Mouse (Mus musculus) hindbrain, embryonic 11.5 days (tissue): ENCODE measurements around the gene Mymk. TPM values are rescaled to one million over a fixed set of nuclear protein-coding genes. Genes with fewer than 3 reads are reported as not detected.

ENCODE experiments used
- ATAC-seq: fragments of 200-750 bp; cut with Nextera tagmentation; 2 replicates; pipeline ENCODE4 v1.8.0; 2017; ENCODE audit warnings: mild to moderate bottlenecking, moderate TSS enrichment, moderate library complexity; ENCODE audit not compliant: low FRiP score
- DNase-seq: peaks from one replicate; pipeline ENCODE4 v3.0.0-alpha.2; 2015; ENCODE audit warnings: low spot score
- H3K27ac ChIP-seq: fragments of 300-500 bp; sonication (generic); 2 replicates; pipeline ENCODE4 v1.5.1; 2014; ENCODE audit warnings: mild to moderate bottlenecking, low read depth, low read length
- H3K27me3 ChIP-seq: fragments of 300-500 bp; sonication (generic); 2 replicates; pipeline ENCODE4 v1.6.1; 2014; ENCODE audit warnings: mild to moderate bottlenecking, low read length, moderate library complexity, mixed read lengths; ENCODE audit not compliant: control insufficient read depth, insufficient read depth
- H3K36me3 ChIP-seq: fragments of 300-500 bp; sonication (generic); 2 replicates; pipeline ENCODE4 v1.6.1; 2014; ENCODE audit warnings: mild to moderate bottlenecking, low read length, moderate library complexity, mixed read lengths; ENCODE audit not compliant: control insufficient read depth, insufficient read depth
- H3K4me1 ChIP-seq: fragments of 300-500 bp; sonication (generic); replicated peaks from 2 replicates; pipeline ENCODE4 v1.6.1; 2014; ENCODE audit warnings: low read length, mixed read lengths; ENCODE audit not compliant: control insufficient read depth, insufficient read depth
- H3K4me2 ChIP-seq: fragments of 300-500 bp; sonication (generic); replicated peaks from 2 replicates; pipeline ENCODE4 v1.6.1; 2014; ENCODE audit warnings: mild to moderate bottlenecking, low read depth, low read length
- H3K4me3 ChIP-seq: fragments of 300-500 bp; sonication (generic); 2 replicates; pipeline ENCODE4 v1.5.1; 2014; ENCODE audit warnings: low read depth, low read length
- H3K9ac ChIP-seq: fragments of 300-500 bp; sonication (generic); 2 replicates; pipeline ENCODE4 v1.6.1; 2014; ENCODE audit warnings: low read depth, low read length
- H3K9me3 ChIP-seq: fragments of 300-500 bp; sonication (generic); 2 replicates; pipeline ENCODE4 v1.6.1; 2016; ENCODE audit warnings: low read length; ENCODE audit not compliant: control insufficient read depth
- WGBS: fragments of 180-500 bp; shearing (Covaris S2); extraction: QIAGEN DNeasy Blood & Tissue Kit; methylation state at CpG from one replicate; pipeline ENCODE4 v1.1.7; 2014; 5-methylcytosine and 5-hydroxymethylcytosine counted together
- polyA plus RNA-seq: library from polyadenylated mRNA; unstranded; fragments of >200 nt; fragmentation: Nextera tagmentation; extraction: Ambion mirVana; gene quantifications from 2 replicates; pipeline ENCODE4 v1.2.1, GENCODE M21; 2014

Gene Mymk
- polyA plus RNA-seq, 1 experiment from 2014 or later = 1.9 TPM

DNA sequence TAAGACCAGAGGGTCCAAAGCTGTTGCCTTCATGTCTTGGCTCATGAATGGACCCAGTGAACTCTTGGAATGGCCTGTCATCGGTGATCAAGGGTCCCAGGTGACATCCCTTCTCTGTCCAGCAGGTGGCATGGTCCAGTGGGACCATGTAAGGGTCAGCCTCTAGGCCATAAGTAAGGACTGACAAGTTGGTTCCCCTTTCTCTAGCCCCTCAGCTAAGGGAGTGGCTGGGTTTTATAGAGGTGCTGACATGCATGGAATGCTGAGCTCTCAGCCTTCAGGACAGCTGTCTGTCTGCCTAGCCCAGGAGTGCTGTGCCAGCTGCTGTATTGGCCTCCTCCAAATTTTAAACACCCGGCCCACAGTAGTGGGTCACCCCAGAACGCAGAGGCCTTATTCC, 3.5 kb upstream of the Mymk start:
- H3K4me1 ChIP-seq = peaks cover 6% of the 10 kb centered on the region; the same call in 1 of the 2 replicates
- ATAC-seq = no peak
- H3K27me3 ChIP-seq = no peaks in the 10 kb centered on the region

GRCm38 (mm10) chr2:27074804-27075203, 2.8 kb upstream of the Mymk start:
- H3K4me2 ChIP-seq = no peak overlapping the region
- ATAC-seq (no peak), DNase-seq (no peak)
- peaks cover 6% of the 10 kb centered on the region for H3K4me1 ChIP-seq
- no peaks in the 10 kb centered on the region for H3K27me3 ChIP-seq
- H3K9ac ChIP-seq = no peak overlapping the region
- H3K27ac ChIP-seq = no peak overlapping the region
- WGBS = 82% methylated on average over 4 of the region's 4 CpGs
- H3K9me3 ChIP-seq = no peaks in the 10 kb centered on the region
- H3K36me3 ChIP-seq = no peaks in the 10 kb centered on the region
- H3K4me3 ChIP-seq = no peak overlapping the region

More for the DNA sequence above, 3.5 kb upstream of the Mymk start:
- Histone ChIP-seq H3K9me3 (no peaks in the 10 kb centered on the region), H3K9ac (no peak overlapping the region), H3K4me2 (no peak overlapping the region), H3K36me3 (no peaks in the 10 kb centered on the region), H3K27ac (no peak overlapping the region), H3K4me3 (no peak overlapping the region)
- peak; percentile 56 for DNase-seq
- 68% methylated on average over 3 of the region's 3 CpGs for WGBS

DNA sequence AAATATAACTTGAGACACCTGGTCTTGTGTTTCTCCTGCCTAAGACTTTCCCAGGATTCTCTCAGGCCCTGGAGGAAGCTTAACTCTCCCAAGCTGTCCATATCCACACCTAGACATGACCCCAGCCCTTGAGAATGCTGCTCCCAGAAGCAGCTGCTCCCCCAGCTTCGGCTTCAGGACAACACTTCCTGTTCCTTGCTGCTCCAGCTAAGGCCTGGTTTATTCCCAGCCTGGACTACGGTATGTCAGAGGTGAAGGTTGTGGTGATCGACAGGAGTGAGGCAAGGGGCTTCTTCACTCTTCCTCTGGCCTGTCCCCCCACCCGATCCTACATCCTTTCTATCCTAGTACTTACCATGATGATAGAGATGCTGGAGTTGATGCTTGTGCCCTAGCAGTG, 1.4 kb upstream of the Mymk start:
- no peak overlapping the region for H3K27ac ChIP-seq
- WGBS = 81% methylated on average over 4 of the region's 4 CpGs
- H3K27me3 ChIP-seq = no peaks in the 10 kb centered on the region
- H3K4me3 ChIP-seq = no peak overlapping the region
- H3K9me3 ChIP-seq = no peaks in the 10 kb centered on the region
- H3K36me3 ChIP-seq = no peaks in the 10 kb centered on the region
- no peak overlapping the region for H3K4me2 ChIP-seq
- no peak for ATAC-seq
- H3K4me1 ChIP-seq = peaks cover 3% of the 10 kb centered on the region; the same call in 1 of the 2 replicates
- no peak for DNase-seq
- H3K9ac ChIP-seq = no peak overlapping the region

DNA sequence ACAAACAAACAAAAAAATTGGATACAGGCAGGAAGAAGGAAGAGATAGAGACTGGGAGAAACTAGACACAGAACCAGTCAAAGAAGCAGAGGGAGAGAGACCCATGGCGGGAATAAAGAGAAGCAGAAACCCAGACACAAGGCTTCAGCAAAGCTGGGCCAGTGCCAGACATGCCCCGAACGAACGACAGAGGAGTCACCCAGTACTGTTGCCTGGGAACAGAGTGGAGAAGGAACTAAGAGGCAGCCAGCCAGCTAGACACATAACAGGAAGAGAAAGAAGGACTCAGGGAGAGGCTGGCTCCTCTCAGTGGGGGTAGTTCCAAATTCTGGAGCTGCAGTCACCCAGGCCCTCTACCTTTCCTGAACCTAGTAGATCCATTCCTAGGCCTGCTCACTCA, 842 bp downstream of the Mymk start:
- Histone ChIP-seq H3K36me3 (no peaks in the 10 kb centered on the region), H3K9ac (no peak overlapping the region), H3K4me3 (no peak overlapping the region), H3K27me3 (no peaks in the 10 kb centered on the region), H3K4me2 (no peak overlapping the region), H3K27ac (no peak overlapping the region), H3K4me1 (peaks cover 3% of the 10 kb centered on the region; the same call in 1 of the 2 replicates), H3K9me3 (no peaks in the 10 kb centered on the region)
- WGBS = 54% methylated on average over 4 of the region's 4 CpGs
- ATAC-seq (no peak), DNase-seq (no peak)

DNA sequence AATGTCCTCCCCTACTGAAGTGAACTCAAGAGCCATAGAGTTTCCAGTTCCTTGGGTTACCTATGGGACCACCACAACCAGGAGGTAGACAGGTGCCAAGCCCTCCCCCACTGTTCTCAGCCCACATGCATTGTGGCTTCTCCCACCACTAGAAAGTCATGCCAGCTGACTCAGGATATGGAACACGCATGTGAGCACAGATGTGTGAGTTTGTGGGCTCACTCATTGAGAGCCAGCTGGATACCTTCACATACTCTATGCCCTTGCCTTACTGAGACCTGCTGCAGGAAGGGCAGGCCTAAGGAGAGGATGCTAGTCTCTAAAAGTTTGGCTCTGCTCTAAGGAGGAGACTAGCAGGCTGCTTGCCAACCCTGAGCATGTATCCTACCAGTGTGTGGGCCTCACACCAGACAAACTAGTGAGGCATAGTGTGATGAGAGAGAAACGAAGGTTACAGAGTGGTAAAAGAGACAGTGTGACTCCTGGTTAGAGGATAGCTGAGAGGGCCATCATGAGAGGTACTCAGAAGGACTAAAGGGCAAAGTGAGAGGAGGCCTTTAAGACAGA, 1.6 kb downstream of the Mymk start:
- Histone ChIP-seq H3K27ac (no peak overlapping the region), H3K36me3 (no peaks in the 10 kb centered on the region), H3K9me3 (no peaks in the 10 kb centered on the region), H3K27me3 (no peaks in the 10 kb centered on the region), H3K4me1 (peaks cover 3% of the 10 kb centered on the region; the same call in 1 of the 2 replicates), H3K9ac (no peak overlapping the region), H3K4me3 (no peak overlapping the region), H3K4me2 (no peak overlapping the region)
- no peak for DNase-seq
- ATAC-seq = no peak
- WGBS = 82% methylated on average over 2 of the region's 2 CpGs

DNA sequence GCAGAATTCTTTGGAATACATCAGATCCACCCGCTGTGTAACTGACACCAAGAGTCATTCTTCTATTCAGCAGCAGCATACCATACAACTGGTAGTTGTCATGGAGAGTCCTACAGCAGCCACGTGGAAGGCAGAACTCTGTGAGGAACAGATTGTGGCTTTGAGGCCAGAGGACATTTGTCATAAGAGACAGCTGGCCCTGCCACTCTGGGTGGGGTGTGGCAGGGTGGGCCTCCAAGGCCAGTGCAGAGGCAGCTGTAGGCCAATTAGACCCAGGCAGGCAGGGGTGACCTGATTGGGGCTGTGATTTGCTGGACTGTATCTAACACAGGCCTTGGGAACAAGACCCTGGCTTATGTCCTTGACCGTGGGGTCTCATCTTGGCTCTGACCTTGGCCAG, 2.3 kb downstream of the Mymk start:
- Histone ChIP-seq H3K4me2 (no peak overlapping the region), H3K4me3 (no peak overlapping the region), H3K9me3 (no peaks in the 10 kb centered on the region), H3K27ac (no peak overlapping the region), H3K4me1 (peaks cover 3% of the 10 kb centered on the region; the same call in 1 of the 2 replicates), H3K27me3 (no peaks in the 10 kb centered on the region), H3K36me3 (no peaks in the 10 kb centered on the region), H3K9ac (no peak overlapping the region)
- WGBS = 45% methylated on average over 3 of the region's 3 CpGs
- DNase-seq (peak; percentile 47), ATAC-seq (0 out of 2 replicates have a peak, but pooled peaks have one; percentile 51)

- Histone ChIP-seq H3K27me3 (no peaks in the 10 kb centered on the region), H3K4me2 (no peak overlapping the region), H3K27ac (no peak overlapping the region), H3K9me3 (no peaks in the 10 kb centered on the region), H3K9ac (no peak overlapping the region), H3K4me3 (no peak overlapping the region), H3K4me1 (peaks cover 3% of the 10 kb centered on the region; the same call in 1 of the 2 replicates), H3K36me3 (no peaks in the 10 kb centered on the region)
- WGBS = 18% methylated on average over 2 of the region's 2 CpGs
- ATAC-seq (no peak), DNase-seq (no peak)
These were observed 4.0 kb downstream of the Mymk start for GRCm38 (mm10) chr2:27067996-27068395.

GRCm38 (mm10) chr2:27067124-27067523, 4.9 kb downstream of the Mymk start:
- H3K4me1 ChIP-seq = peaks cover 3% of the 10 kb centered on the region; the same call in 1 of the 2 replicates
- no peaks in the 10 kb centered on the region for H3K27me3 ChIP-seq
- H3K27ac ChIP-seq = no peak overlapping the region
- 86% methylated on average over 2 of the region's 2 CpGs for WGBS
- H3K36me3 ChIP-seq = no peaks in the 10 kb centered on the region
- H3K9ac ChIP-seq = no peak overlapping the region
- H3K9me3 ChIP-seq = no peaks in the 10 kb centered on the region
- H3K4me3 ChIP-seq = no peak overlapping the region
- DNase-seq (no peak), ATAC-seq (no peak)
- H3K4me2 ChIP-seq = no peak overlapping the region

DNA sequence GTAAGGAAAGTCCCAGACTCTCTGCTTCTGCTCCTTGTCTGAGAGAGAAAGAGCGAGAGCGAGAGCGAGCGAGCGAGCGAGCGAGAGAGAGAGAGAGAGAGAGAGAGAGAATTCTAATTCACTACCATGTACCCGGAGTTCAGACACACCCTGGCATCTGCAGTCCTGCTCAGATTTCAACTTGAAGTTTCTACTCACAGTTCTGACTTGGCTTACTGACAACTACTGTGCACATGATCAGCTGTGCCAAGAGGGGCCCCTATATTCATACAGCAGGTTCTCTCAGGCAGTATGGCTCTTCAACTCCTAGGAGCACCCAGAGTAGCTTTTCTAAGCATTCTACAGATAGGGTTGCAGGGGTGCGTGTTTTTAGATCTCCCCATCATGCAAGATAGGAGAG, 12.8 kb downstream of the Mymk start:
- no peak for ATAC-seq
- Histone ChIP-seq H3K9ac (no peak overlapping the region), H3K27ac (no peak overlapping the region), H3K36me3 (no peaks in the 10 kb centered on the region), H3K4me2 (no peak overlapping the region), H3K27me3 (no peaks in the 10 kb centered on the region), H3K4me3 (no peak overlapping the region), H3K4me1 (no peaks in the 10 kb centered on the region), H3K9me3 (no peaks in the 10 kb centered on the region)
- DNase-seq = no peak
- WGBS = 92% methylated on average over 9 of the region's 9 CpGs
